Mouse (Mus musculus): ENCODE measurements around the gene Esd. TPM values are rescaled to one million over a fixed set of nuclear protein-coding genes. Genes with fewer than 3 reads are reported as not detected.
A peak's percentile ranks its signal among the peaks of the same experiment; 100 is the strongest.

Gene Esd
- polyA plus RNA-seq, 1 experiment from 2014 or later, result 351 TPM

DNA sequence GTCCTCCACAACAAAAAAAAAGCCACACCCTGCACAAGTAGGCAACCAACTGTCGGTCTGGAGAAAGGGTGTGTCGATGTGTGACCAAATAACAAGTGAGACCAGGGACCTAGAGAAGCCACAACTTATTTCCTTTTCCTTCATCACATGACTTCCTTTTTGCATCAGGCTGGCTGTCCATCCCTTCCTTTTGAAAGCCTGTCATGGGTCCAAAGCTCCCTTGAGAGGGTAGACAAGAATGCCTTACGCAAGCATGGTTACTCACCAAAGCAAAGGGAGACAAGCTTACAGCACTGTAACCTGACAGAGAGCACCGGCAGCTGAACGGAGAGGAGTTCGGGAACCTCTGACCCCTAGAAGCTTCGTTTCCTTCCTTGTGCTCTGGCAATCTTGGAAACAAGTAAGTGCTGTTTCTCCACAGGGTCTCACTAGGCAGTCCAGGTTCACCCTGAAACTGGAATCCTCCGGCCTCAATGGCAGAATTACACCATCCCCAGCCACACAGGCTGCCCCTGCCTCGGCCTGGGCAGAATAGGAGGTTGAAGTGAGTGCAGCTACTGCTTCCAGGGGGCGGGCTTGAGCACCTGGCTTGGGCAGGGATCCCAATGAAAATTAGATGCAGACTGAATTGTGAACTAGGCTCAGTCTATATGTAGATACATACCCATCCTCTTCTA is 65.4 kb downstream of the Esd start:
- peaks cover 8% of the 10 kb centered on the region; the same call in 1 of the 2 replicates for H3K4me1 ChIP-seq (replicated peaks)
- H3K4me3 ChIP-seq (replicated peaks), result no peak overlapping the region
- peaks cover 36% of the 10 kb centered on the region for H3K36me3 ChIP-seq
- no peak overlapping the region for H3K4me2 ChIP-seq
- no peak overlapping the region for H3K27ac ChIP-seq
- no peaks in the 10 kb centered on the region for H3K27me3 ChIP-seq
- WGBS, result 87% methylated on average over 10 of the region's 10 CpGs
- no peak overlapping the region for H3K9ac ChIP-seq (replicated peaks)
- peaks cover 11% of the 10 kb centered on the region for H3K9me3 ChIP-seq
- ATAC-seq (ENCODE audit: insufficient number of reproducible peaks, insufficient read depth, low FRiP score, low TSS enrichment, low read depth), result no peak

DNA sequence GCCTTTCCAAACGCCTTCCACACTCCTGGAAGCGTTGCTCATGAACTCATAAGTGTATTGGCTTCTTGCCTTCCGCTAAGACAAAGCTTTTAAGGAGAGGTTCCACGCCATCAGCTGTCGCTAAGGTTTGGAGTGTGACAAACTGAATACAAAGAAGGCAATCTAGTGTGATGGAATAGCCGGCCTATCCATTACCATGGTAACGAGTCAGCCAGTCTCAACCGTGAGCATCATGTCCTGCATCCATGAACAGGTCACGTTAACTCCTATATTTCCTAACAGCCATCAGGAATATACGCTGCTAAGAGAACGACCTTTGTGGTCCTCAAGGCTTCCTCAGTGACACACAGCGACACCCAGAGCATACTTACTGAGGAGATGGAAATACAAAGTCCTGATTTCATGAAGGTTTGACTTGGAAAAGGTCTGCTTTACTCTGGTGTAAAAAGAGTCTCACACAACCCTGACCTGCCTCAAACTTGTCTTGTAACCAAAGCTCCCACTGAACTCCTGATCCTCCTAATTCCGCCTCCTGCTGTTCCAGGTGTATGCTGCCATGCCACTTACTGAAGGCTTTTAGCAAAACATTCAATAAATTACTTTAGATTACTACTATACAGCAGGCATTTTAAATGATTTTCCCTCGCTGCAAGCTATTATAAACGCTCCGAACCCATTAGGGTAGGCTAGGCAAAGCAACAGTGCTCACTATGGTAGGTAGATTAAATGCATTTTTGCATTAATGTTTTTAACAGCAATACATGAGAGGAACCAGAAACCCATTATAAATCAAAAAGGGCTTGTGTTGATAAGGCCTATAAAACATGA is 66.2 kb downstream of the Esd start:
- H3K9me3 ChIP-seq, result peaks cover 11% of the 10 kb centered on the region
- H3K27me3 ChIP-seq, result no peaks in the 10 kb centered on the region
- no peak overlapping the region for H3K4me3 ChIP-seq (replicated peaks)
- no peak overlapping the region for H3K9ac ChIP-seq (replicated peaks)
- H3K4me1 ChIP-seq (replicated peaks), result peaks cover 8% of the 10 kb centered on the region; the same call in 1 of the 2 replicates
- WGBS, result 70% methylated on average over 16 of the region's 16 CpGs
- ATAC-seq (ENCODE audit: insufficient number of reproducible peaks, insufficient read depth, low FRiP score, low TSS enrichment, low read depth), result peak; percentile 73; the same call in 1 of the 2 replicates
- H3K36me3 ChIP-seq, result peaks cover 38% of the 10 kb centered on the region
- H3K4me2 ChIP-seq, result no peak overlapping the region
- no peak overlapping the region for H3K27ac ChIP-seq

Other genes starting within 250 kb of the Esd start
- 0.18 TPM in 2 replicates for gene Htr2a, start 91.5 kb upstream of the Esd start, polyA plus RNA-seq (2016; fragmentation: Nextera tagmentation; extraction: Ambion mirVana)
- gene Lrch1, start 215.6 kb downstream of the Esd start, polyA plus RNA-seq (2016; fragmentation: Nextera tagmentation; extraction: Ambion mirVana), result 14.8 and 16.0 TPM in 2 replicates